In the genomic region with DNA sequence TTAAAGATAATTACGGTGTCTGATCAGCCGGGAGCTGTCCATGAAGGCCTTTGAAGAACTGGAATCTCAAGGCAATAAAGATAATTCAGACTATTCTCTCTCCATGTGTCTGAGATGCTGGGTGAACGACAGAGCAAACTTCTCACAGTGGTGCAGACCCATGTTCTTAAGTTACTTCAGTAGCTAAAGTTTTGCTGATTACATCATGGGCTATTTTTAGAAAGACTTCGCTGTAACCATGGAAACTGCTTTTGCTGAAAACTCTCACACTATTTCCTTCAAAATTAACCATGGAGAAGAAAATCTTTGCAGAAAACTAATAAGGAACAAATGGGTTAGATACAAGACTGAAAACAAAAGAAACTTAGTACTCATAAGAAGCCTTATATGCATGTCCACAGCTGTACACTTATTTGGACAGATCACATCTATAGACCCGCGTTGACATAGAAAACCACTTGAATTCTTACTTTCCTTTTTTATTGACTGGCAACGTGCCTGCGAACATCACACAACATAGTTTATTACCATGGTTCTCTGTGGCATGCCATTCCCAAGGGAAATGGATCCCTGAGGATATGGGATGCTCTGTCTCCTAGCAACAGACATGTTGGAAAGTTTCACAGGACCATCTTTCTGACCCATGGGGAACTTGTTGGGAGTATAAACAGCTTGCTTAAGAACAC, we compare ENCODE assay signal across 16 mouse cellular contexts.
A peak's percentile ranks its signal among the peaks of the same experiment; 100 is the strongest.
DNase-seq lines count a peak whose midpoint lies in the region; ATAC-seq lines count a peak whose summit lies in the region.
"Had no signal": no experiment of that assay in that cellular context is flagged by ENCODE, and none has a peak within 500 bp of the region (broad histone marks: within the 10 kb centered on the region; RNA-seq: fewer than 3 reads in every experiment).

No protein-coding gene starts in this region.

- no peaks in the 10 kb centered on the region for H3K4me1 ChIP-seq in hindbrain, embryonic 11.5 days (replicated peaks; ENCODE audit: control insufficient read depth, insufficient read depth, low read length)
- peaks cover 8% of the 10 kb centered on the region for H3K4me1 ChIP-seq in hindbrain, embryonic 16.5 days (ENCODE audit: control insufficient read depth, insufficient read depth, low read depth, low read length)
- H3K4me1 ChIP-seq in midbrain, embryonic 16.5 days (ENCODE audit: control insufficient read depth, insufficient read depth, low read length), result peaks cover 17% of the 10 kb centered on the region
- H3K4me1 ChIP-seq in midbrain, embryonic 15.5 days, result peaks cover 20% of the 10 kb centered on the region
- H3K4me1 ChIP-seq: liver, embryonic 15.5 days had no signal

- H3K36me3 ChIP-seq in hindbrain, embryonic 11.5 days (ENCODE audit: control insufficient read depth, insufficient read depth, low read length), result no peaks in the 10 kb centered on the region
- no peaks in the 10 kb centered on the region for H3K36me3 ChIP-seq in hindbrain, embryonic 16.5 days (ENCODE audit: control insufficient read depth, insufficient read depth, low read length)
- no peaks in the 10 kb centered on the region for H3K36me3 ChIP-seq in midbrain, embryonic 16.5 days (ENCODE audit: control insufficient read depth, insufficient read depth, low read length)
- H3K36me3 ChIP-seq in midbrain, embryonic 15.5 days (replicated peaks), result no peaks in the 10 kb centered on the region
- H3K36me3 ChIP-seq: embryonic facial prominence, embryonic 12.5 days; liver, embryonic 15.5 days; neural tube, embryonic 13.5 days had no signal

- no peak for ATAC-seq in hindbrain, embryonic 11.5 days (ENCODE audit: low FRiP score)
- ATAC-seq in hindbrain, embryonic 16.5 days, result no peak
- ATAC-seq in midbrain, embryonic 16.5 days, result peak; percentile 58; the same call in 1 of the 2 replicates
- no peak for ATAC-seq in midbrain, embryonic 15.5 days (replicated peaks)

- peak; percentile 8 for DNase-seq in embryo, embryonic 10.5 days (ENCODE audit: low spot score)
- DNase-seq in embryo, embryonic 11 days, result no peak
- peak; percentile 18 for DNase-seq in hindbrain, embryonic 11.5 days (ENCODE audit: low spot score)
- DNase-seq in mesoderm, embryonic 11.5 days (ENCODE audit: low read depth, low spot score), result peak; percentile 11
- no peak for DNase-seq in thymus, postnatal 14 days
- DNase-seq: adrenal gland, postnatal 36 days; cerebellum, postnatal 14 days; gastrocnemius, postnatal 10 days; left cerebral cortex, postnatal 4 days; lung, postnatal 4 days had no signal

- H3K27me3 ChIP-seq in hindbrain, embryonic 11.5 days (ENCODE audit: control insufficient read depth, insufficient read depth, low read length), result no peaks in the 10 kb centered on the region
- H3K27me3 ChIP-seq in hindbrain, embryonic 16.5 days (replicated peaks; ENCODE audit: control insufficient read depth, insufficient read depth, low read length), result no peaks in the 10 kb centered on the region
- no peaks in the 10 kb centered on the region for H3K27me3 ChIP-seq in midbrain, embryonic 16.5 days (ENCODE audit: control insufficient read depth, insufficient read depth, low read depth, low read length)
- no peaks in the 10 kb centered on the region for H3K27me3 ChIP-seq in midbrain, embryonic 15.5 days (replicated peaks)
- H3K27me3 ChIP-seq: embryonic facial prominence, embryonic 12.5 days; liver, embryonic 15.5 days; neural tube, embryonic 13.5 days had no signal

- H3K9me3 ChIP-seq in hindbrain, embryonic 11.5 days (ENCODE audit: control insufficient read depth, low read length), result no peaks in the 10 kb centered on the region
- H3K9me3 ChIP-seq in hindbrain, embryonic 16.5 days (ENCODE audit: control insufficient read depth, low read length), result no peaks in the 10 kb centered on the region
- no peaks in the 10 kb centered on the region for H3K9me3 ChIP-seq in midbrain, embryonic 16.5 days (replicated peaks; ENCODE audit: control insufficient read depth, low read length, poor library complexity, severe bottlenecking)
- H3K9me3 ChIP-seq in midbrain, embryonic 15.5 days, result no peaks in the 10 kb centered on the region
- H3K9me3 ChIP-seq: embryonic facial prominence, embryonic 12.5 days; liver, embryonic 15.5 days; neural tube, embryonic 13.5 days had no signal

- 84% methylated on average over 8 of the region's 8 CpGs for WGBS in hindbrain, embryonic 11.5 days
- WGBS in hindbrain, embryonic 16.5 days, result 54% methylated on average over 8 of the region's 8 CpGs
- WGBS in midbrain, embryonic 16.5 days, result 62% methylated on average over 8 of the region's 8 CpGs
- WGBS in midbrain, embryonic 15.5 days, result 63% methylated on average over 8 of the region's 8 CpGs

- no peak overlapping the region for H3K4me3 ChIP-seq in hindbrain, embryonic 11.5 days (ENCODE audit: low read depth, low read length)
- no peak overlapping the region for H3K4me3 ChIP-seq in hindbrain, embryonic 16.5 days (ENCODE audit: low read length)
- H3K4me3 ChIP-seq in midbrain, embryonic 16.5 days (ENCODE audit: low read depth, low read length), result no peak overlapping the region
- H3K4me3 ChIP-seq in midbrain, embryonic 15.5 days, result no peak overlapping the region
- H3K4me3 ChIP-seq: embryonic facial prominence, embryonic 12.5 days; liver, embryonic 15.5 days; neural tube, embryonic 13.5 days had no signal

- H3K27ac ChIP-seq in hindbrain, embryonic 11.5 days (ENCODE audit: low read depth, low read length), result no peak overlapping the region
- no peak overlapping the region for H3K27ac ChIP-seq in hindbrain, embryonic 16.5 days (ENCODE audit: low read depth, low read length)
- H3K27ac ChIP-seq in midbrain, embryonic 16.5 days (ENCODE audit: low read length), result peak overlapping the region; percentile 54
- no peak overlapping the region for H3K27ac ChIP-seq in midbrain, embryonic 15.5 days
- H3K27ac ChIP-seq: embryonic facial prominence, embryonic 12.5 days; liver, embryonic 15.5 days; neural tube, embryonic 13.5 days had no signal

- no peak overlapping the region for H3K9ac ChIP-seq in hindbrain, embryonic 11.5 days (ENCODE audit: low read depth, low read length)
- H3K9ac ChIP-seq in hindbrain, embryonic 16.5 days (ENCODE audit: low read depth, low read length), result no peak overlapping the region
- H3K9ac ChIP-seq in midbrain, embryonic 16.5 days (ENCODE audit: low read depth, low read length), result no peak overlapping the region
- H3K9ac ChIP-seq in midbrain, embryonic 15.5 days, result no peak overlapping the region
- H3K9ac ChIP-seq: embryonic facial prominence, embryonic 12.5 days; liver, embryonic 15.5 days; neural tube, embryonic 13.5 days had no signal

- no peak overlapping the region for H3K4me2 ChIP-seq in hindbrain, embryonic 11.5 days (replicated peaks; ENCODE audit: low read depth, low read length)
- H3K4me2 ChIP-seq in hindbrain, embryonic 16.5 days (ENCODE audit: low read length), result no peak overlapping the region
- H3K4me2 ChIP-seq in midbrain, embryonic 16.5 days (ENCODE audit: low read length), result no peak overlapping the region
- H3K4me2 ChIP-seq in midbrain, embryonic 15.5 days, result no peak overlapping the region
- H3K4me2 ChIP-seq: embryonic facial prominence, embryonic 12.5 days; liver, embryonic 15.5 days; neural tube, embryonic 13.5 days had no signal

Comparison
In these comparisons a context has a peak if more than half of its experiments do, and no peak if none do; other contexts are left out.
1. DNase-seq: peak in embryo, embryonic 10.5 days (single experiment), hindbrain, embryonic 11.5 days (single experiment) and mesoderm, embryonic 11.5 days (single experiment); none in embryo, embryonic 11 days (single experiment) and thymus, postnatal 14 days (single experiment).